Mouse (Mus musculus): Measurements from ENCODE around the gene 2010300C02Rik. TPM values are rescaled to one million over a fixed set of nuclear protein-coding genes. Genes with fewer than 3 reads are reported as not detected.

Gene 2010300C02Rik
- polyA plus RNA-seq, 1 experiment from 2014 or later, result 3.5 TPM

GRCm38 (mm10) chr1:37561955-37562354, 157.9 kb downstream of the 2010300C02Rik start:
- H3K27me3 ChIP-seq (replicated peaks; ENCODE audit: control insufficient read depth, insufficient read depth, low read length), result no peaks in the 10 kb centered on the region
- no peak for ATAC-seq
- no peak overlapping the region for H3K9ac ChIP-seq (replicated peaks; ENCODE audit: low read depth, low read length)
- no peak overlapping the region for H3K4me2 ChIP-seq (ENCODE audit: low read length)
- H3K27ac ChIP-seq (ENCODE audit: low read length), result no peak overlapping the region
- H3K4me3 ChIP-seq (replicated peaks; ENCODE audit: low read length), result no peak overlapping the region
- H3K9me3 ChIP-seq (ENCODE audit: control insufficient read depth, low read length), result no peaks in the 10 kb centered on the region
- WGBS, result 93% methylated on average over 3 of the region's 3 CpGs
- H3K36me3 ChIP-seq (ENCODE audit: control insufficient read depth, insufficient read depth), result no peaks in the 10 kb centered on the region
- H3K4me1 ChIP-seq (replicated peaks; ENCODE audit: control insufficient read depth, insufficient read depth, low read length), result no peaks in the 10 kb centered on the region

Other genes starting within 250 kb of the 2010300C02Rik start
- gene Mgat4a, start 179.1 kb downstream of the 2010300C02Rik start, polyA plus RNA-seq (2015; fragmentation: Nextera tagmentation; extraction: Ambion mirVana), result 5.8 and 9.3 TPM in 2 replicates
- gene Tsga10, start 146.3 kb upstream of the 2010300C02Rik start, polyA plus RNA-seq (2015; fragmentation: Nextera tagmentation; extraction: Ambion mirVana), result 24.9 and 26.0 TPM in 2 replicates
- 9.2 and 9.5 TPM in 2 replicates for gene Lipt1, start 151.7 kb upstream of the 2010300C02Rik start, polyA plus RNA-seq (2015; fragmentation: Nextera tagmentation; extraction: Ambion mirVana)
- gene Mitd1, start 170.3 kb upstream of the 2010300C02Rik start, polyA plus RNA-seq (2015; fragmentation: Nextera tagmentation; extraction: Ambion mirVana), result 18.5 and 19.0 TPM in 2 replicates
- gene Mrpl30, start 170.4 kb upstream of the 2010300C02Rik start, polyA plus RNA-seq (2015; fragmentation: Nextera tagmentation; extraction: Ambion mirVana), result 251 and 262 TPM in 2 replicates
- not detected in 2 replicates for gene Lyg2, start 196.4 kb upstream of the 2010300C02Rik start, polyA plus RNA-seq (2015; fragmentation: Nextera tagmentation; extraction: Ambion mirVana)
- gene Lyg1, start 237.7 kb upstream of the 2010300C02Rik start, polyA plus RNA-seq (2015; fragmentation: Nextera tagmentation; extraction: Ambion mirVana), result not detected in 2 replicates